Mouse (Mus musculus): ENCODE results near the gene Smap2. TPM values are rescaled to one million over a fixed set of nuclear protein-coding genes. Genes with fewer than 3 reads are reported as not detected.

Gene Smap2
- polyA plus RNA-seq, 1 experiment: 60.0 TPM

DNA sequence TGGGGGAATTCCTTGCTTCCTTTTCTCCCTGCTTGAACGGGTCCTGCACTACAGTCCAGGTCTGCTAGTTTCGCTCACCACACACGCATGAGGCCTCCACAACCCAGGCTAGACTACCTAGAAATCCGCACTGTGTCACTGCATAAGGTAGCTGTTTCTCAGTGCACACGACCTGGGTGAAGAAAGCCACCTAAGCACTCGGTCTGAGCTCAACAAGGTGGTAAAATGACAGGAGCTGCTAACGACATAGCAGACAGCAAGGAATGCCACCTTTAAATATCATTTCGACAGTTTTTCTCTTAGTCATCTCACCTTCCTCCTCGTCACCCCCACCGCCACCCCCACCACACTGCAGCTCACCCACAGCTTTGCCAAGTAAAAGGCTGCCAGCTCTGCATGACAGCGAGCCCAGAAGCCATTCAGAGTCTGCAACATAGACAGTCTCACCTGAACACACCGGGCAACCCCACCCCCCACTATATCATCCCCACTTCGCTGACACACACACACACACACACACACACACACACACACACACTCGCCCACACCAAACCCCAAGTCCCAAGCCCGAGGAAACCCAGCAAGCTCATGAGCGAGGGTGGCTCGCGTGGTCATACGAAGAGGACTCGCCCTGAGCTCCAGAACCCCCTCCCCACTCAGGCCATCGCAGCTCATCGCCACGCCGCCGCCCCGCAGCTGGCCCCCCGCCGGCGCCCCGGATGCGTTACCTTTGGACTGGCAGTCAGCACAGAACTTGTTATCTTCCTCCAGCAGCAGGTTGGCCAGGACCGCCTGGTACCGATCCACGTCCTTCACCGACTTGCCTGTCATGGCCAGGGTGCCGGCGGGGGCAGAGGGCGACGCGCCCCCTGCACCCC, 787 bp downstream of the Smap2 start:
- H3K27ac ChIP-seq (ENCODE audit: control insufficient read depth, insufficient read depth, low read depth, low read length, poor library complexity): peak overlapping the region; percentile 96
- WGBS: under 1% methylated on average over 40 of the region's 40 CpGs
- peak overlapping the region; percentile 90 for H3K4me3 ChIP-seq (replicated peaks; ENCODE audit: control insufficient read depth, low read depth, low read length)
- no peaks in the 10 kb centered on the region; the same call in 1 of the 2 replicates for H3K4me1 ChIP-seq (ENCODE audit: control insufficient read depth, insufficient read depth, low read length)
- TF ChIP-seq POLR2A (IDR thresholded peaks at IDR 0.05; ENCODE audit: borderline replicate concordance, control insufficient read depth, low read depth, low read length): no peak
- TF ChIP-seq CTCF (IDR thresholded peaks at IDR 0.05; ENCODE audit: control insufficient read depth, insufficient read depth, low read length): 0 out of 2 replicates have a peak, but pooled peaks have one; percentile 2

DNA sequence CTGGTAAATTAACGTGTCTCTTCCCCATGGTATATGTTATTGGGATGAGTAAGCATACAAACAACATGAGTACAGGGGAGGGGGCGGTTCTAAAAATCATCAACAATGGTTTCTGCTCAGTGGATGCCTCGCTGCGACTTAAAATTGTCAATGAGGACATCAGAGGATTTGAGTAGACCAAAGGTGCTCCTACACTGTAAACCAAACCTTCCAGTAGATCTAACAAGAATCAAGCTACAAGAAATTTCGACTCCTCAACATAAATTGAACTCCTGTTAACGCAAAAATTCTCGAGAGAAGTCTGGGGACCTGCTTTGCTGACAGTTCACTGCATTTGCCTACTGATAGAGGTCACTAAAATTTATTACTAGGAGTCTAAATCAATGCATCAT, 1.8 kb downstream of the Smap2 start:
- 32% methylated on average over 7 of the region's 7 CpGs for WGBS
- no peak overlapping the region for H3K27ac ChIP-seq (ENCODE audit: control insufficient read depth, insufficient read depth, low read depth, low read length, poor library complexity)
- H3K4me3 ChIP-seq (replicated peaks; ENCODE audit: control insufficient read depth, low read depth, low read length): peak overlapping the region; percentile 90
- TF ChIP-seq POLR2A (IDR thresholded peaks at IDR 0.05; ENCODE audit: borderline replicate concordance, control insufficient read depth, low read depth, low read length) (no peak), CTCF (IDR thresholded peaks at IDR 0.05; ENCODE audit: control insufficient read depth, insufficient read depth, low read length) (no peak)
- peaks cover 1% of the 10 kb centered on the region; the same call in 1 of the 2 replicates for H3K4me1 ChIP-seq (ENCODE audit: control insufficient read depth, insufficient read depth, low read length)

DNA sequence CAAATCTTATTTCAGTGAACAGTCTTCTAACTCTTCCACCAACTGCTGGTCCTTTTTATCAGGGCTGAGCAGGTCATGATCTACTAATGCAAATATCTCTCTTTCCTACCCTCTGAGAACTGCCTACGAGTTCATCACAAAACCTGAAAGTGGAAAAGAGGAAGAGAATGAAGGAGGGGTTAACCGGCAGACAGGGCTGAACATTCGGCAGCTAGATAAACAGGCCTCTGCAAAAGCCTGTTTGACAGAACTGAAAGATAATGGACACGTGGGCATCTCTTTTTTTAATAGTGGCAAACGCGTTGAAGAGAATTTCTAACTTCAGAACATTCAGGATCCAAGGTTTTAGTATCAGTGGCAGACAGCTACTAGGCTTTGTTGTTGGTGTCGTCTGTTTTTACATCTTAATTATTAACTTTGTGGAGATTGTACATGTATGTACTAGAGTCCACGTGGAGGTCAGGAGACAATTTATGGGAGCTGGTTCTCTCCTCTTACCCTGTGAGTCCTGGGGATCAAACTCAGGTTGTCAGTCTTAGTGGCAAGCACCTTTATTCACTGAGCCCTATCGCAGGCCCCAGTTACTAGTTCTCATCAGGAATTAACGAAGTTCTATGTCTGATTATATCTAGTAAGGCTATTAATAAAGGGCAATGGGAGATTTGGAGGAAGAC, 2.3 kb downstream of the Smap2 start:
- H3K4me1 ChIP-seq (ENCODE audit: control insufficient read depth, insufficient read depth, low read length): peaks cover 2% of the 10 kb centered on the region; the same call in 1 of the 2 replicates
- peak overlapping the region; percentile 34 for H3K4me3 ChIP-seq (replicated peaks; ENCODE audit: control insufficient read depth, low read depth, low read length)
- H3K27ac ChIP-seq (ENCODE audit: control insufficient read depth, insufficient read depth, low read depth, low read length, poor library complexity): peak overlapping the region; percentile 20; the same call in 1 of the 2 replicates
- WGBS: 14% methylated on average over 10 of the region's 10 CpGs
- TF ChIP-seq POLR2A (IDR thresholded peaks at IDR 0.05; ENCODE audit: borderline replicate concordance, control insufficient read depth, low read depth, low read length) (no peak), CTCF (IDR thresholded peaks at IDR 0.05; ENCODE audit: control insufficient read depth, insufficient read depth, low read length) (no peak)

DNA sequence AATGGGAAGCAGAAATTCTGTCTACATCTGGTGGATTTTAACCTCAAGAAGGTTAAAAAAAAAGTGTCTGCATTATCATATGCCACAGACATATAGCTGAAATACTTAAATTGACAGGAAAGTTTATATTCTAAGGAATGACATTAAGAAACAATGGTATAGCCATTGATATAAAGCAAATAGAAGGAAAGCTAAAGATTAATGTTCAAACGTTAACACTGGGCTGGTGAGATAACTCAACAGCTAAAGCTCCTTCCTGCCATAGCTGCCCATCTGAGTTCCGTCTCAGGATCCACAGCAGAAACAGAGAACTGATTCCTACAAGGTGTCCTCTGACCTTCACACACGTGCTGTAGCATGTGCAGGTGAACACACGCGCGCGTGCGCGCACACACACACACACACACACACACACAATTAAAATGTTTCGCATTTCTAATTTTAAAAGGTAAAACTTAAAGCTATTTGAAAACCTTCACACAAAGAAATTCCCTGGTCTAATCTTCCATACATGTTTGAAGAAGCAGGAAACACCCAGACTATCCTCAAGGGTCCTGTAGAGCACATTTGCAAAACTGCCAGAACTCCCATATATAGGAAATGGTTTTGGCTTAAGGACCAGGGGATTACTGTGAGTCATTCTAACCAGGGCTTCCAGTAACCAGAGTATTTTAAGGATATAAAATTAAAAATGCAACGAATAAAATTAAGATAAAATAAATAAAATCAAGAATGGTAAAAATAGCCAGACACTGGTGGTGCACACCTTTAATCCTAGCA, 6.1 kb downstream of the Smap2 start:
- Histone ChIP-seq H3K4me3 (replicated peaks; ENCODE audit: control insufficient read depth, low read depth, low read length) (no peak overlapping the region), H3K4me1 (ENCODE audit: control insufficient read depth, insufficient read depth, low read length) (peaks cover 5% of the 10 kb centered on the region), H3K27ac (ENCODE audit: control insufficient read depth, insufficient read depth, low read depth, low read length, poor library complexity) (no peak overlapping the region)
- TF ChIP-seq POLR2A (IDR thresholded peaks at IDR 0.05; ENCODE audit: borderline replicate concordance, control insufficient read depth, low read depth, low read length): no peak
- TF ChIP-seq CTCF (IDR thresholded peaks at IDR 0.05; ENCODE audit: control insufficient read depth, insufficient read depth, low read length): no peak
- 56% methylated on average over 11 of the region's 11 CpGs for WGBS

DNA sequence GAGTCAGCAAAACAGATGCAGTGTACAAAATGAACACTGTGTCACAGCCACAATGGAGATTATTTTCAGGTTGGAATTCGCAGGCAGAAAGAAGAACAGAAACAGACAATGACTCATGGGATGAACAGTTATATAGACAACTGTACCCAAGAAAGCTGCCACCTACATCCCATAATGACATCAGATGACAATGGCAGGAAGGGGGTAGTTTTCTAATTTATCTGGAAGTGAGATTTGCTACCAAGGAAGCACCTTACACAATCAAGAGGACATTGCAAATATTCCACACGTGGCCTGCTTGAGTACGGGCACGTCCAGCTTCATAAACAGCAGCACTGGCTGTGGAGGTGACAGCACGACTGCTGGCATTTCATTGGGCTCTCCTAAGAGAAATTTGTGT, 7.9 kb downstream of the Smap2 start:
- H3K4me1 ChIP-seq (ENCODE audit: control insufficient read depth, insufficient read depth, low read length): peaks cover 9% of the 10 kb centered on the region
- TF ChIP-seq POLR2A (IDR thresholded peaks at IDR 0.05; ENCODE audit: borderline replicate concordance, control insufficient read depth, low read depth, low read length) (no peak), CTCF (IDR thresholded peaks at IDR 0.05; ENCODE audit: control insufficient read depth, insufficient read depth, low read length) (no peak)
- no peak overlapping the region for H3K27ac ChIP-seq (ENCODE audit: control insufficient read depth, insufficient read depth, low read depth, low read length, poor library complexity)
- no peak overlapping the region for H3K4me3 ChIP-seq (replicated peaks; ENCODE audit: control insufficient read depth, low read depth, low read length)
- WGBS: 44% methylated on average over 5 of the region's 5 CpGs

DNA sequence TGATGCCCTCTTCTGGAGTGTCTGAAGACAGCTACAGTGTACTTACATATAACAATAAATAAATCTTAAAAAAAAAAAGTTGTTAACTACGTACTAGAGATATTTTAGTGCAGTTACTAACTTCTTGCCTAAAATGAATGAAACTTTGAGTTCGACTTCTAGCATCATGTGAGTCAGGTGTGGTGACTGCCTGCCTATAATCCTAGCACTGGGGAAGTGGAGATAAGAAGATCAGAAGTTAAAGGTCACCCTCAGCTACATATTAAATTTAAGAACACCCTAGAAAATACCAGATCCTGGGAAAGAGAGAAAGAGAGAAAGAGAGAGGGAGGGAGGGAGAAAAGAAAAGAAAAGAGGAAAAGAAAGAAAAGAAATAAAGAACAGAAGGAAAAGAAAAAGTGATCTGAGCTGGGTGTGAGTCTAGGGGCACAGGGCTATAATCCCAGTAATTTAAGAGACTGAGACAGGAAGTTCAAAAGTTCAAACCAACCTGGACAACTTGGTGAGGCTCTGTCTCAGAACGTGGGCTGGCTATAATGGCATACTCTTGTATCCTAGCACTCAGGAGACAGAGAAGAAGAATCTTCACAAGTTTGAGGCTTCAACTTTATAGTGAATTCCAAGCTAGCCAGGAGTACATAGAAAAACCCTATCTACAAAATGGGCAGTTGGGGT, 8.8 kb downstream of the Smap2 start:
- TF ChIP-seq CTCF (IDR thresholded peaks at IDR 0.05; ENCODE audit: control insufficient read depth, insufficient read depth, low read length) (no peak), POLR2A (IDR thresholded peaks at IDR 0.05; ENCODE audit: borderline replicate concordance, control insufficient read depth, low read depth, low read length) (no peak)
- peaks cover 10% of the 10 kb centered on the region for H3K4me1 ChIP-seq (ENCODE audit: control insufficient read depth, insufficient read depth, low read length)
- H3K27ac ChIP-seq (ENCODE audit: control insufficient read depth, insufficient read depth, low read depth, low read length, poor library complexity): no peak overlapping the region
- H3K4me3 ChIP-seq (replicated peaks; ENCODE audit: control insufficient read depth, low read depth, low read length): no peak overlapping the region
- 44% methylated on average over 3 of the region's 3 CpGs for whole genome bisulfite sequencing

DNA sequence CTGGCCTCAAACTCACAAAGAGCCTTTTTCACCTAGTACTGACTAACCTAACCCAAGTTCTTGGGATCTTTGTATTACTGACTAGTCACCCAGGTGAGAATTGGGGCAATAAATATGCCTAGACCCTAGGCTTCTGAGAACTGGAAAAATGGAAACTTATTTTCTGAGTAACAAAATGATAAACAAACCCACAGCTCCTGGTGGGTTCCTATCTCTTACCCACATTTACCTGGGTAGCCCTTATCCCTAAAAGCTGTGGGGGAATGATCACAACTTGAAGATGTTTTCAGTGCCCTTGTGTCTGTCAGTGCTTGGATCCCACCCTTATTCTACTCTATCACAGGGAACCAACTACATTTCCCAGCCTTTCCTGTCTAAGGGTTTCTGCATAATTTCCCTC, 10.0 kb downstream of the Smap2 start:
- peaks cover 12% of the 10 kb centered on the region for H3K4me1 ChIP-seq (ENCODE audit: control insufficient read depth, insufficient read depth, low read length)
- H3K4me3 ChIP-seq (replicated peaks; ENCODE audit: control insufficient read depth, low read depth, low read length): no peak overlapping the region
- no peak overlapping the region for H3K27ac ChIP-seq (ENCODE audit: control insufficient read depth, insufficient read depth, low read depth, low read length, poor library complexity)
- TF ChIP-seq CTCF (IDR thresholded peaks at IDR 0.05; ENCODE audit: control insufficient read depth, insufficient read depth, low read length): no peak
- TF ChIP-seq POLR2A (IDR thresholded peaks at IDR 0.05; ENCODE audit: borderline replicate concordance, control insufficient read depth, low read depth, low read length): no peak

Measured in bone marrow, adult 2 months (tissue).